Mouse (Mus musculus): ENCODE measurements around the gene Grin1. TPM values are rescaled to one million over a fixed set of nuclear protein-coding genes. Genes with fewer than 3 reads are reported as not detected.

Gene Grin1
- polyA plus RNA-seq, 1 experiment from 2014 or later = 1.3 TPM

DNA sequence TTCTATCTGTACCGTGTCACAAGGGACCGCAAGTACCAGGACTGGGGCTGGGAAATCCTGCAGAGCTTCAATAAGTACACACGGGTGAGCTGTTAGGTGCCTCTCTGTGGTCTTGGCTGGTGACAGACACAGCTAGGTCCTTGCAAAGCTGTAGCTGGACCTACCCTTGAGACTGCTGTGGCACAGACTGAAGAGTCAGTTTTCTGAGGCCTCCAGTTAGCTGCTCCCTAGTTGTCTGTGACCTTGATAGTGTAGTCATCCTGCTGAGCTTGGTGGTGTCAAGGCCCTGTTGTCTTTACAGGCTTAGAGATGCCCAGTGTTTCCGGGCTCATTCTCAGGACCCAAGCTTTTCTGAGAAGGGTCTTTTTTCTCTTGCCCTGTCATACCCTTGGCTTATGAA is 30.5 kb upstream of the Grin1 start:
- no peaks in the 10 kb centered on the region for H3K4me1 ChIP-seq (replicated peaks; ENCODE audit: control insufficient read depth, insufficient read depth)
- WGBS = 94% methylated on average over 4 of the region's 4 CpGs
- H3K27ac ChIP-seq (replicated peaks) = no peak overlapping the region
- H3K4me2 ChIP-seq (replicated peaks; ENCODE audit: low read depth) = no peak overlapping the region
- no peaks in the 10 kb centered on the region for H3K9me3 ChIP-seq (ENCODE audit: control insufficient read depth, low read length)
- H3K36me3 ChIP-seq (ENCODE audit: control insufficient read depth, insufficient read depth, low read length) = peaks cover 55% of the 10 kb centered on the region
- TF ChIP-seq EP300 (optimal IDR thresholded peaks at IDR 0.05) (no peak), CTCF (IDR thresholded peaks at IDR 0.05; ENCODE audit: low read depth) (no peak)
- no peak for ATAC-seq (ENCODE audit: low FRiP score, low TSS enrichment)
- no peak overlapping the region for H3K4me3 ChIP-seq (ENCODE audit: low read depth, low read length)
- no peak overlapping the region for H3K9ac ChIP-seq (ENCODE audit: low read length)
- DNase-seq (ENCODE audit: low spot score) = no peak
- H3K27me3 ChIP-seq (ENCODE audit: control insufficient read depth, insufficient read depth, low read length) = no peaks in the 10 kb centered on the region

DNA sequence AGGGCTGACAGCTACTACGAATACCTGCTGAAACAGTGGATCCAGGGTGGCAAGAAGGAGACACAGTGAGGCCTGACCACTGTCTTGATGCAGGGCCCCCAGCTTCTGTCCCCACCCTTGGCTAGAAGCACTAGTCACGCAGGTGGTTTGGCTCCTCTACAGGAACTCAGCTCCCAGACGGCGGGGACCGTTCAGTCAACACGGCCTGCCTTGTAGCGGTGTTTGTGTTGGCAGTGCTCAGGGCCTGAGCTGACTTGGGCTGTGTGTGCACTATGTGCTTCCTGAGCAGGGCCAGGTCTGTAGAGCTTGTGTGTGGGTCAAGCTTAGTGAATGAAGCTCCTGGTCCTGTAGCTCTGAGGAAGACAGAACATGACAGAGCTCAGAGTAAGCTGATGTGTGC is 29.2 kb upstream of the Grin1 start:
- Histone ChIP-seq H3K27ac (replicated peaks) (no peak overlapping the region), H3K4me1 (replicated peaks; ENCODE audit: control insufficient read depth, insufficient read depth) (no peaks in the 10 kb centered on the region), H3K9me3 (ENCODE audit: control insufficient read depth, low read length) (no peaks in the 10 kb centered on the region), H3K27me3 (ENCODE audit: control insufficient read depth, insufficient read depth, low read length) (no peaks in the 10 kb centered on the region), H3K4me3 (ENCODE audit: low read depth, low read length) (no peak overlapping the region), H3K9ac (ENCODE audit: low read length) (no peak overlapping the region), H3K36me3 (ENCODE audit: control insufficient read depth, insufficient read depth, low read length) (peaks cover 63% of the 10 kb centered on the region), H3K4me2 (replicated peaks; ENCODE audit: low read depth) (no peak overlapping the region)
- TF ChIP-seq EP300 (optimal IDR thresholded peaks at IDR 0.05) (no peak), CTCF (IDR thresholded peaks at IDR 0.05; ENCODE audit: low read depth) (no peak)
- WGBS = 81% methylated on average over 7 of the region's 7 CpGs
- no peak for DNase-seq (ENCODE audit: low spot score)
- no peak for ATAC-seq (ENCODE audit: low FRiP score, low TSS enrichment)

DNA sequence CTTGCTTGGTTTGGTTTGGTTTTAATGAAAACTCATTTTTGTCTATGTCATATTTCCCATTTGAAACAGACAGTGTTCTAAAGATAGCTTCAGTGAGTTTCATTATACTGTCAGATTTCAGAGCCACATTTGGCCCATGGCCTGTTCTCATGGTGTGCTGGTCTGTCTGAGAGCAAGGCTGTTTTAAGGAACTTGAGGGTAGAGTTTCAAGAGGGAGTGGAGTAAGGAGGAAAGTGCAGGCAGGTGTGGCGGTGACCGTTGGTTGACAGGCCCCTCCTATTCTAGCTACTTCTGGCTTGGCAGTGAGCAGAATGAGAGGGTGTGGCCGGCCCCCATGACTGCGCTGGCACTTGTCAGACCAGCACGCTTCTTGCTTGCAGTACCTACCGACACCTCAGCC is 19.3 kb upstream of the Grin1 start:
- WGBS = 86% methylated on average over 6 of the region's 6 CpGs
- Histone ChIP-seq H3K4me2 (replicated peaks; ENCODE audit: low read depth) (no peak overlapping the region), H3K27ac (replicated peaks) (no peak overlapping the region), H3K4me3 (ENCODE audit: low read depth, low read length) (no peak overlapping the region), H3K9ac (ENCODE audit: low read length) (no peak overlapping the region), H3K4me1 (replicated peaks; ENCODE audit: control insufficient read depth, insufficient read depth) (peaks cover 3% of the 10 kb centered on the region; the same call in 1 of the 2 replicates), H3K9me3 (ENCODE audit: control insufficient read depth, low read length) (no peaks in the 10 kb centered on the region), H3K36me3 (ENCODE audit: control insufficient read depth, insufficient read depth, low read length) (peaks cover 30% of the 10 kb centered on the region), H3K27me3 (ENCODE audit: control insufficient read depth, insufficient read depth, low read length) (no peaks in the 10 kb centered on the region)
- peak; percentile 56 for ATAC-seq (ENCODE audit: low FRiP score, low TSS enrichment)
- no peak for TF ChIP-seq EP300 (optimal IDR thresholded peaks at IDR 0.05)
- TF ChIP-seq CTCF (IDR thresholded peaks at IDR 0.05; ENCODE audit: low read depth) = no peak
- DNase-seq (ENCODE audit: low spot score) = peak; percentile 39

DNA sequence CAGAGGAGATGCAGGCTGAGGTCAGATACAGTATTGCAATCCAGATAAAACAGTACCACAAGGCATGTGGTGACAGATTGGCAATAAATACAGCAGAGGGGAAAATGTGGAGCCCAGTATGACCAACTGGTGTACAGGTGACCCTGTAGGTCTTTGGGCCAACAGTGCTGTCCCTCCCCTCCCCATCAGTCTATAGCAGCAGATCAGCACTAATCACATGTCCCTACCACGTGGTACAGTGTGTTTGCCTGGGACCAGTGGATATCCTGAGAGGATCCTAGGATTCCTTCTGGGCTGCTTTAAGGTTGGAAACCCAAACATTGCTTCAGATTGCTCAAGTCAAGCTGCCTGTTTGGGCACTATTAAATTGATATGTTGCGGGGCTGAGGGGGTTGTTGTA is 14.6 kb upstream of the Grin1 start:
- ATAC-seq (ENCODE audit: low FRiP score, low TSS enrichment) (no peak), DNase-seq (ENCODE audit: low spot score) (no peak)
- TF ChIP-seq CTCF (IDR thresholded peaks at IDR 0.05; ENCODE audit: low read depth) = no peak
- TF ChIP-seq EP300 (optimal IDR thresholded peaks at IDR 0.05) = no peak
- peaks cover 3% of the 10 kb centered on the region; the same call in 1 of the 2 replicates for H3K4me1 ChIP-seq (replicated peaks; ENCODE audit: control insufficient read depth, insufficient read depth)
- no peak overlapping the region for H3K27ac ChIP-seq (replicated peaks)
- peaks cover 18% of the 10 kb centered on the region; the same call in 1 of the 2 replicates for H3K36me3 ChIP-seq (ENCODE audit: control insufficient read depth, insufficient read depth, low read length)
- H3K4me3 ChIP-seq (ENCODE audit: low read depth, low read length) = peak overlapping the region; percentile 91
- no peaks in the 10 kb centered on the region for H3K27me3 ChIP-seq (ENCODE audit: control insufficient read depth, insufficient read depth, low read length)
- peak overlapping the region; percentile 71 for H3K9ac ChIP-seq (ENCODE audit: low read length)
- peak overlapping the region; percentile 75 for H3K4me2 ChIP-seq (replicated peaks; ENCODE audit: low read depth)
- no peaks in the 10 kb centered on the region for H3K9me3 ChIP-seq (ENCODE audit: control insufficient read depth, low read length)
- WGBS = 78% methylated on average over 2 of the region's 2 CpGs

DNA sequence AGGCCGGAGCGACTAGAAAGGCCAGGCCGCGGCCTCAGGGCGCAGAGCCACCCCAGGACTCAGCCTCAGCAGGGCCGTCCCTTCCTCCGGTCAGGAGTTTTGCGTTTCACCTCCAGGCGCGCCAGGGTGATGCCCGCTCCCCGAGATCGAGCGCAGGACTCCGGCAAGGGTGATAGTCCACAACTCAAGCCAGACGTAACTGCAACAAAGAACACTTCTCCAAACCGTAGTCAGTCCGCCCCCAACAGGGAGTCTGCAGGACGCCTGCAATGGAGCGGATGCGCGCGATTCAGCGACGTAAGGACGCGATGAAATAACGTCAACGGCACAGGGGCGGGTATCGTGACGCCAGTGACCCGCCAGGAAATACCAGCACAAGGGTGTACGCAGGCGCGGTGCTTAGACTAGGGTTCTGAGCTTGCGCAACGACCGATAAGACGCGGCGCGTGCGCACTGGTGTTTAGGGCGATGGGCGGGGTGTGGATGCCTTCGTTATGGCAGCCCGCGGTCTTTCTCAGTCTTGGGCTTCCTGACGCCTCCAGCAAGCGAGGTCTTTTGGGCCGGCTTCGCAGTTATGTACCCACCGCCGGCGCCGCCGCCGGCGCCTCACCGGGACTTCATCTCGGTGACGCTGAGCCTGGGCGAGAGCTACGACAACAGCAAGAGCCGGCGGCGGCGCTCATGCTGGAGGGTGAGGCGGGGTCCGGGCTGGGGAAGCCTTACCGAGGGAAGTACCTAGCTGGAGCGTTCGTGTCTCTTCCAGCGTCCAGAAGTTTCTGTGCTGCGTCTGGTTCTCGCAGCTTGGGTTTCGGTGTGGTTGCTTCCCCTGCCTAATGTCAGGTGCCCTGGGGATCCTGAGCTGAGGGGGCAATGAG is 13.5 kb upstream of the Grin1 start, which contains the start of gene Man1b1:
Gene Man1b1, plus strand, starts transcription at position 53 of the 875 bp plus-strand sequence.
- H3K9ac ChIP-seq (ENCODE audit: low read length) = peak within 1 kb of the TSS; percentile 71
- peak; percentile 97 for ATAC-seq (ENCODE audit: low FRiP score, low TSS enrichment)
- H3K9me3 ChIP-seq (ENCODE audit: control insufficient read depth, low read length) = no peaks in the 10 kb centered on the region
- WGBS = under 1% methylated on average over 74 of the region's 78 CpGs
- H3K27ac ChIP-seq (replicated peaks) = peak within 1 kb of the TSS; percentile 77
- peak within 1 kb of the TSS; percentile 91 for H3K4me3 ChIP-seq (ENCODE audit: low read depth, low read length)
- TF ChIP-seq CTCF (IDR thresholded peaks at IDR 0.05; ENCODE audit: low read depth) (peak; percentile 68), EP300 (optimal IDR thresholded peaks at IDR 0.05) (no peak)
- H3K4me1 ChIP-seq (replicated peaks; ENCODE audit: control insufficient read depth, insufficient read depth) = peaks cover 3% of the 10 kb centered on the region; the same call in 1 of the 2 replicates
- DNase-seq (ENCODE audit: low spot score) = peak; percentile 99
- no peaks in the 10 kb centered on the region for H3K27me3 ChIP-seq (ENCODE audit: control insufficient read depth, insufficient read depth, low read length)
- H3K36me3 ChIP-seq (ENCODE audit: control insufficient read depth, insufficient read depth, low read length) = peaks cover 14% of the 10 kb centered on the region; the same call in 1 of the 2 replicates
- H3K4me2 ChIP-seq (replicated peaks; ENCODE audit: low read depth) = peak within 1 kb of the TSS; percentile 75

DNA sequence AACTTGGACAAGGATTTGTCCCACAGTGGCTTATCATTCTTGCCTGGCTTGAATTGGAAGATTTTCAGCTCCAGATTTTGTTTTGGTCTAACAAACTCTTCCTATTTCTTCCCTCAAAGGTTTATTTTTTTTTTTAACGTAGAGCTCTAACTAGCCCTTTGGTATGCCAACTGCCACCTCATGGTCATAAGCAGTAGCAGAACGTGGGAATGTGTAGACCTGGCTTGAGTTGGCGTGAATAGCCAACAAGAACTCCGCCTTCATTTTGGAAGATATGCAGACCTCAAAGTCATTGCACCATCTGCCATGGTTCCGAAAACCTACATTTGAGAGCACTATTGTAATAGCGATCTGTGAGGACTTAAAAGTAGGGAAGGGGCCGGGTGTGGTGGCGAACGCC is 12.5 kb upstream of the Grin1 start:
- Histone ChIP-seq H3K27ac (replicated peaks) (no peak overlapping the region), H3K4me2 (replicated peaks; ENCODE audit: low read depth) (peak overlapping the region; percentile 68), H3K4me3 (ENCODE audit: low read depth, low read length) (peak overlapping the region; percentile 91), H3K27me3 (ENCODE audit: control insufficient read depth, insufficient read depth, low read length) (no peaks in the 10 kb centered on the region), H3K9ac (ENCODE audit: low read length) (peak overlapping the region; percentile 71), H3K36me3 (ENCODE audit: control insufficient read depth, insufficient read depth, low read length) (peaks cover 9% of the 10 kb centered on the region; the same call in 1 of the 2 replicates), H3K9me3 (ENCODE audit: control insufficient read depth, low read length) (no peaks in the 10 kb centered on the region), H3K4me1 (replicated peaks; ENCODE audit: control insufficient read depth, insufficient read depth) (peaks cover 3% of the 10 kb centered on the region; the same call in 1 of the 2 replicates)
- no peak for DNase-seq (ENCODE audit: low spot score)
- ATAC-seq (ENCODE audit: low FRiP score, low TSS enrichment) = no peak
- peak; percentile 36; the same call in 1 of the 2 replicates for TF ChIP-seq CTCF (IDR thresholded peaks at IDR 0.05; ENCODE audit: low read depth)
- TF ChIP-seq EP300 (optimal IDR thresholded peaks at IDR 0.05) = no peak
- 56% methylated on average over 9 of the region's 9 CpGs for WGBS

Measured in stomach, postnatal 0 days (tissue).